Mouse (Mus musculus): Measurements from ENCODE around the gene Cysltr2.

The Cysltr2 gene

GRCm38 (mm10) chr14:73048937-73049336 lies at the start of gene Cysltr2:
Cysltr2 (minus strand) TSS chr14:73049114.
- peak; percentile 74 for DNase-seq (ENCODE audit: low read depth, low spot score)

GRCm38 (mm10) chr14:73094802-73095550 lies 46.1 kb upstream of the Cysltr2 start:
- DNase-seq (ENCODE audit: low read depth, low spot score): no peak

- DNase-seq (ENCODE audit: low read depth, low spot score): no peak
These were observed 44.0 kb upstream of the Cysltr2 start for GRCm38 (mm10) chr14:73092871-73093270.

- DNase-seq (ENCODE audit: low read depth, low spot score): peak; percentile 44
These were observed 39.3 kb upstream of the Cysltr2 start for GRCm38 (mm10) chr14:73088224-73088623.

- peak; percentile 54 for DNase-seq (ENCODE audit: low read depth, low spot score)
These were observed 38.8 kb upstream of the Cysltr2 start for GRCm38 (mm10) chr14:73087746-73088145.

GRCm38 (mm10) chr14:73087247-73087646 lies 38.3 kb upstream of the Cysltr2 start:
- DNase-seq (ENCODE audit: low read depth, low spot score): no peak

- no peak for DNase-seq (ENCODE audit: low read depth, low spot score)
These were observed 37.5 kb upstream of the Cysltr2 start for GRCm38 (mm10) chr14:73086425-73086824.

- DNase-seq (ENCODE audit: low read depth, low spot score): no peak
These were observed 34.6 kb upstream of the Cysltr2 start for GRCm38 (mm10) chr14:73083563-73083962.

- no peak for DNase-seq (ENCODE audit: low read depth, low spot score)
These were observed 15.5 kb upstream of the Cysltr2 start for GRCm38 (mm10) chr14:73064460-73064859.

GRCm38 (mm10) chr14:73058755-73059154 lies 9.8 kb upstream of the Cysltr2 start:
- no peak for DNase-seq (ENCODE audit: low read depth, low spot score)

GRCm38 (mm10) chr14:73057764-73058163 lies 8.8 kb upstream of the Cysltr2 start:
- peak; percentile 52 for DNase-seq (ENCODE audit: low read depth, low spot score)

GRCm38 (mm10) chr14:73056813-73057212 lies 7.9 kb upstream of the Cysltr2 start:
- no peak for DNase-seq (ENCODE audit: low read depth, low spot score)

- DNase-seq (ENCODE audit: low read depth, low spot score): peak; percentile 70
These were observed 3.5 kb downstream of the Cysltr2 start for GRCm38 (mm10) chr14:73045199-73045928.

GRCm38 (mm10) chr14:73041689-73042088 lies 7.2 kb downstream of the Cysltr2 start:
- no peak for DNase-seq (ENCODE audit: low read depth, low spot score)

- peak; percentile 24 for DNase-seq (ENCODE audit: low read depth, low spot score)
These were observed 15.6 kb downstream of the Cysltr2 start for GRCm38 (mm10) chr14:73033290-73033689.

- no peak for DNase-seq (ENCODE audit: low read depth, low spot score)
These were observed 17.7 kb downstream of the Cysltr2 start for GRCm38 (mm10) chr14:73031218-73031617.

- DNase-seq (ENCODE audit: low read depth, low spot score): no peak
These were observed 31.6 kb downstream of the Cysltr2 start for GRCm38 (mm10) chr14:73017272-73017671.

- DNase-seq (ENCODE audit: low read depth, low spot score): peak; percentile 5
These were observed 33.5 kb downstream of the Cysltr2 start for GRCm38 (mm10) chr14:73015386-73015785.

- peak; percentile 13 for DNase-seq (ENCODE audit: low read depth, low spot score)
These were observed 35.0 kb downstream of the Cysltr2 start for GRCm38 (mm10) chr14:73013723-73014544.

- DNase-seq (ENCODE audit: low read depth, low spot score): no peak
These were observed 47.1 kb downstream of the Cysltr2 start for GRCm38 (mm10) chr14:73001814-73002213.

- peak; percentile 77 for DNase-seq (ENCODE audit: low read depth, low spot score)
These were observed 48.6 kb downstream of the Cysltr2 start for GRCm38 (mm10) chr14:73000325-73000724.

- no peak for DNase-seq (ENCODE audit: low read depth, low spot score)
These were observed 50.8 kb downstream of the Cysltr2 start for GRCm38 (mm10) chr14:72998111-72998510.
